Mouse (Mus musculus): ENCODE results near the gene Nkx6-2. TPM values are rescaled to one million over a fixed set of nuclear protein-coding genes. Genes with fewer than 3 reads are reported as not detected.
A peak's percentile ranks its signal among the peaks of the same experiment; 100 is the strongest.

Gene Nkx6-2
- polyA plus RNA-seq, 1 experiment from 2014 or later: 7.1 TPM

GRCm38 (mm10) chr7:139587919-139588318 is 5.3 kb upstream of the Nkx6-2 start:
- Histone ChIP-seq H3K27ac (ENCODE audit: low read depth, low read length) (no peak overlapping the region), H3K36me3 (ENCODE audit: control insufficient read depth, insufficient read depth, low read length) (no peaks in the 10 kb centered on the region), H3K4me1 (ENCODE audit: control insufficient read depth, insufficient read depth, low read length) (no peaks in the 10 kb centered on the region), H3K4me2 (ENCODE audit: low read depth) (no peak overlapping the region), H3K4me3 (ENCODE audit: low read depth, low read length) (no peak overlapping the region), H3K9me3 (ENCODE audit: control insufficient read depth, low read length) (no peaks in the 10 kb centered on the region), H3K9ac (ENCODE audit: low read length) (no peak overlapping the region), H3K27me3 (ENCODE audit: control insufficient read depth, insufficient read depth, low read length) (peaks cover 66% of the 10 kb centered on the region)
- WGBS: 5% methylated on average over 7 of the region's 7 CpGs
- peak; percentile 59 for DNase-seq (ENCODE audit: low spot score)
- ATAC-seq (ENCODE audit: insufficient read depth, low FRiP score, low TSS enrichment): no peak

- Histone ChIP-seq H3K9me3 (ENCODE audit: control insufficient read depth, low read length) (no peaks in the 10 kb centered on the region), H3K9ac (ENCODE audit: low read length) (no peak overlapping the region), H3K4me1 (ENCODE audit: control insufficient read depth, insufficient read depth, low read length) (peaks cover 10% of the 10 kb centered on the region), H3K27me3 (ENCODE audit: control insufficient read depth, insufficient read depth, low read length) (peaks cover 92% of the 10 kb centered on the region), H3K36me3 (ENCODE audit: control insufficient read depth, insufficient read depth, low read length) (no peaks in the 10 kb centered on the region), H3K4me3 (ENCODE audit: low read depth, low read length) (no peak overlapping the region), H3K27ac (ENCODE audit: low read depth, low read length) (no peak overlapping the region), H3K4me2 (ENCODE audit: low read depth) (no peak overlapping the region)
- DNase-seq (ENCODE audit: low spot score) (no peak), ATAC-seq (ENCODE audit: insufficient read depth, low FRiP score, low TSS enrichment) (no peak)
- WGBS: 1% methylated on average over 29 of the region's 29 CpGs
These were observed 2.7 kb upstream of the Nkx6-2 start for GRCm38 (mm10) chr7:139585183-139585821.

- Histone ChIP-seq H3K9ac (ENCODE audit: low read length) (no peak overlapping the region), H3K27ac (ENCODE audit: low read depth, low read length) (no peak overlapping the region), H3K4me3 (ENCODE audit: low read depth, low read length) (no peak overlapping the region), H3K4me1 (ENCODE audit: control insufficient read depth, insufficient read depth, low read length) (peaks cover 10% of the 10 kb centered on the region), H3K9me3 (ENCODE audit: control insufficient read depth, low read length) (no peaks in the 10 kb centered on the region), H3K27me3 (ENCODE audit: control insufficient read depth, insufficient read depth, low read length) (peaks cover 95% of the 10 kb centered on the region), H3K36me3 (ENCODE audit: control insufficient read depth, insufficient read depth, low read length) (no peaks in the 10 kb centered on the region), H3K4me2 (ENCODE audit: low read depth) (0 out of 2 replicates have a peak overlapping the region, but pooled peaks have one; percentile 9)
- peak; percentile 50 for DNase-seq (ENCODE audit: low spot score)
- WGBS: 1% methylated on average over 52 of the region's 53 CpGs
- no peak for ATAC-seq (ENCODE audit: insufficient read depth, low FRiP score, low TSS enrichment)
These were observed 1.9 kb upstream of the Nkx6-2 start for GRCm38 (mm10) chr7:139584221-139585175.

GRCm38 (mm10) chr7:139583094-139583737 is 619 bp upstream of the Nkx6-2 start:
- Histone ChIP-seq H3K4me1 (ENCODE audit: control insufficient read depth, insufficient read depth, low read length) (peaks cover 10% of the 10 kb centered on the region), H3K9me3 (ENCODE audit: control insufficient read depth, low read length) (no peaks in the 10 kb centered on the region), H3K27ac (ENCODE audit: low read depth, low read length) (no peak overlapping the region), H3K36me3 (ENCODE audit: control insufficient read depth, insufficient read depth, low read length) (no peaks in the 10 kb centered on the region), H3K4me3 (ENCODE audit: low read depth, low read length) (peak overlapping the region; percentile 40; the same call in 1 of the 2 replicates), H3K27me3 (ENCODE audit: control insufficient read depth, insufficient read depth, low read length) (peaks cover 98% of the 10 kb centered on the region), H3K4me2 (ENCODE audit: low read depth) (peak overlapping the region; percentile 57), H3K9ac (ENCODE audit: low read length) (no peak overlapping the region)
- DNase-seq (ENCODE audit: low spot score) (peak; percentile 37), ATAC-seq (ENCODE audit: insufficient read depth, low FRiP score, low TSS enrichment) (no peak)
- 6% methylated on average over 17 of the region's 17 CpGs for WGBS

- under 1% methylated on average over 79 of the region's 82 CpGs for WGBS
- no peak overlapping the region for H3K27ac ChIP-seq (ENCODE audit: low read depth, low read length)
These were observed 611 bp downstream of the Nkx6-2 start for GRCm38 (mm10) chr7:139581801-139582571.

GRCm38 (mm10) chr7:139580851-139581775 is 1.5 kb downstream of the Nkx6-2 start:
- peaks cover 99% of the 10 kb centered on the region for H3K27me3 ChIP-seq (ENCODE audit: control insufficient read depth, insufficient read depth, low read length)
- under 1% methylated on average over 76 of the region's 78 CpGs for WGBS
- peak overlapping the region; percentile 57 for H3K4me2 ChIP-seq (ENCODE audit: low read depth)
- peaks cover 10% of the 10 kb centered on the region for H3K4me1 ChIP-seq (ENCODE audit: control insufficient read depth, insufficient read depth, low read length)
- H3K4me3 ChIP-seq (ENCODE audit: low read depth, low read length): peak overlapping the region; percentile 40
- ATAC-seq (ENCODE audit: insufficient read depth, low FRiP score, low TSS enrichment): no peak
- H3K27ac ChIP-seq (ENCODE audit: low read depth, low read length): no peak overlapping the region
- no peak overlapping the region for H3K9ac ChIP-seq (ENCODE audit: low read length)
- H3K9me3 ChIP-seq (ENCODE audit: control insufficient read depth, low read length): no peaks in the 10 kb centered on the region
- DNase-seq (ENCODE audit: low spot score): peak; percentile 54
- H3K36me3 ChIP-seq (ENCODE audit: control insufficient read depth, insufficient read depth, low read length): no peaks in the 10 kb centered on the region

More at GRCm38 (mm10) chr7:139581801-139582571, 611 bp downstream of the Nkx6-2 start:
- DNase-seq (ENCODE audit: low spot score): peak; percentile 57
- H3K4me3 ChIP-seq (ENCODE audit: low read depth, low read length): peak overlapping the region; percentile 40
- peaks cover 10% of the 10 kb centered on the region for H3K4me1 ChIP-seq (ENCODE audit: control insufficient read depth, insufficient read depth, low read length)
- peaks cover 100% of the 10 kb centered on the region for H3K27me3 ChIP-seq (ENCODE audit: control insufficient read depth, insufficient read depth, low read length)
- no peaks in the 10 kb centered on the region for H3K9me3 ChIP-seq (ENCODE audit: control insufficient read depth, low read length)
- H3K9ac ChIP-seq (ENCODE audit: low read length): peak overlapping the region; percentile 26
- peak; percentile 48 for ATAC-seq (ENCODE audit: insufficient read depth, low FRiP score, low TSS enrichment)
- H3K4me2 ChIP-seq (ENCODE audit: low read depth): peak overlapping the region; percentile 57
- H3K36me3 ChIP-seq (ENCODE audit: control insufficient read depth, insufficient read depth, low read length): no peaks in the 10 kb centered on the region

- WGBS: 34% methylated on average over 21 of the region's 21 CpGs
- H3K9ac ChIP-seq (ENCODE audit: low read length): no peak overlapping the region
- H3K9me3 ChIP-seq (ENCODE audit: control insufficient read depth, low read length): no peaks in the 10 kb centered on the region
- no peak overlapping the region for H3K4me3 ChIP-seq (ENCODE audit: low read depth, low read length)
- no peak overlapping the region for H3K27ac ChIP-seq (ENCODE audit: low read depth, low read length)
- ATAC-seq (ENCODE audit: insufficient read depth, low FRiP score, low TSS enrichment) (no peak), DNase-seq (ENCODE audit: low spot score) (no peak)
- peaks cover 10% of the 10 kb centered on the region for H3K4me1 ChIP-seq (ENCODE audit: control insufficient read depth, insufficient read depth, low read length)
- peaks cover 82% of the 10 kb centered on the region for H3K27me3 ChIP-seq (ENCODE audit: control insufficient read depth, insufficient read depth, low read length)
- no peaks in the 10 kb centered on the region for H3K36me3 ChIP-seq (ENCODE audit: control insufficient read depth, insufficient read depth, low read length)
- no peak overlapping the region for H3K4me2 ChIP-seq (ENCODE audit: low read depth)
These were observed 3.2 kb downstream of the Nkx6-2 start for GRCm38 (mm10) chr7:139579261-139579905.
